Mouse (Mus musculus): Measurements from ENCODE around the gene Igf1r. TPM values are rescaled to one million over a fixed set of nuclear protein-coding genes. Genes with fewer than 3 reads are reported as not detected.

The Igf1r gene
- total RNA-seq, 2 experiments from 2014 or later = 39.0 to 41.0 TPM

DNA sequence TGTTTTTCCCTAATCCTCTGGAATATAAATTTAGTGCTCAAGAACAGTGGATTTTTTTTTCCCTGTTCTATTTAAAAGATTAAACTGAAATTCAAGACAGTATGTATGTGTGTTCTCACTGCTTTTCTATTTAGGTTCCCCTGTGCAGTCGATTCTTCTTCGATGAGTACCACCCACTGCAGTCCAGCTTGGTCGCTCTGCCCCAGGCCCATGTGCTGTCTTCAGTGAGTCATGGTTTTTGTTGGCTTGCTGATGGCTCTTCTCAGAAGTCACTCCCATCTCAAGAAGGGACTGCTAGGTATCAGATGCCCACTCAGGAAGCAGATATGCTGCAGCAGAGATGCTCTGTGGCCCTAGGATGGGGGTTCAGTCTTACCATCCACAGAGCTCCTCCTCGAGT is 95.9 kb downstream of the Igf1r start:
- no peak for DNase-seq (ENCODE audit: low spot score in 2 of 2)

DNA sequence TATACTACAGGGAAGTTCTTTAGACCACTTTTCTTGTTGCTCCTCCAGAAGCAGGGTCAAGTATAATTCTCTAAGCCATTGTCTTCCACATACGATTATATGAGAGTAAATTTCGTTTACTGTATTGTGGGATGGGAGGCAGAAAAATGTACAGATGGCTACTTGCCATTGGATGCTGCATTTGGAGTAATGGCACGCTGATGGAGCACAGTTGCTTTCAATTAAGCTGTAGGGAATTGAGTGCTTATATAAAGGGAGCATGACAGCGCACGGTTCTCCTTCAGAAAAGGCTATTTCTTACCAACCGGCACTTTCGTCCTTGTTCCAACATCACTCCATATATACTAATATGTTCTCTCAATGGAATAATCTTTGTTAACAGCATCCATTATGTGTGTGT is 96.4 kb downstream of the Igf1r start:
- no peak for DNase-seq (ENCODE audit: low spot score in 2 of 2)

DNA sequence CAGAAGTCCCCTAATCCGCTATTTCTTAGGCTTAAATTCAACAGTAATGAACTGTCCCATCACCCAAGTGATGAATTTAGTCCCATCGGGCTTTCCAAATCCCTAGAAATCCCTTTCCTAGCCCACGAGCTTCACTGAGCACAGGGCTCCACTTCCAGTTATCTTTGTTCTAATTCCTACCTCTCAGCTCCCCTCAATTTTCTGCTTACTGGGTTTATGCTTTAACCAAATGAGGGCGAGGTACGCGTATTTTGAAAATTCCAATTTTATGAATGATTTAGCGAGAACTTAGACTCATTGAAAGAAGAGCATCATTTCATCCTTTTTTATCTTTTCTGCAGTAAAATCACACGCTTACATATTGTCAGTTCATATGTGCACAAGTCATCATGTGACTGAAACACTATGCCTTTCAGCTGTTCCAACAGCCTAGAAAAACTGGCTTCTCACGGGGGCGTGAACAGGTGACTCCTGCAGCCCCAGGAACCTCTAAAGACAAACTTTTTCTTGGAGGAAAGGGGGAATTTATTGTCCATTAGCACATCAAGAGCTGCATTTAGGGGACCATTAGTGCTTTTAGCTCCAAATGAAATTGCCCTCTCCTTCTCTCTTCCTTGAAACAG is 100.5 kb downstream of the Igf1r start:
- DNase-seq (ENCODE audit: low spot score in 2 of 2) = no peak

DNA sequence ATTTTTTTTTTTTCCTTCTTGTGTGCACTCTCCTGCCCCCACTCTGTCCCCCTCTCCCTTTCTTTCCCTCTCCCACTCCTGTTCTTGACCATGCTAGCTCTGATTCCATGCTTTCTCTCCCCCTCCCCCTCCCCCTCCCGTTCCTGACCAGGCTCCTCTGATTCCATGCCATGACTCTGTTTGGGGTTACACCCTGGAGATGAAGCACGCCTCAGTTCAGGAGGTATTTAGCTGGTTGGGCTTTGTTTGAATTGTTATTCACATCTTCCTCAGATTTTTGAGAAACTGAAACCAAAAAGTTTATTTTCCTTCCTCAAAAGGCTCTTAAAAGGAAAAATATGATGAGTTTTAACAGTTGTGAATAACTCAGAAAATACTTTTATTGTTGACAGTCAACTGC is 101.9 kb downstream of the Igf1r start:
- DNase-seq (ENCODE audit: low spot score in 2 of 2) = no peak

DNA sequence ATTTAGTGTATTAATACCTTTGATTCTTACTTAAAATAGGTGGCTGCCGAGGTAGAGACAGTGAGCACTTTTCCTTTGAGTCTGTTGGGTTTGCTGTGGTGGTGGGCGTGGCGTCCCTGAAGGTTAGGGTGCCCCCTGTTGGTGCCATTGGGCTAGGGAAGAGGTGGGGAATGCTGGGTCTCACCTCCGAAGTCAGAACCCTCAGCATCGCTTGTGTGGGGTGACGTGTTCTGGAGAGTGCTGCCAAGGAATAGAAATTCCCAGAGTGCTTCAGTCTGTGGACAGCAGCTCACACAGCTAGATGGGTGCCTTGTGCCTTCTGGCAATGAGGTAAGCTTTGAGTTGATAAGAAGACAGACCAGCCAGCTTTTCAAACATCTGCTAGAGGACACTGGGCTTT is 102.3 kb downstream of the Igf1r start:
- no peak for DNase-seq (ENCODE audit: low spot score in 2 of 2)

DNA sequence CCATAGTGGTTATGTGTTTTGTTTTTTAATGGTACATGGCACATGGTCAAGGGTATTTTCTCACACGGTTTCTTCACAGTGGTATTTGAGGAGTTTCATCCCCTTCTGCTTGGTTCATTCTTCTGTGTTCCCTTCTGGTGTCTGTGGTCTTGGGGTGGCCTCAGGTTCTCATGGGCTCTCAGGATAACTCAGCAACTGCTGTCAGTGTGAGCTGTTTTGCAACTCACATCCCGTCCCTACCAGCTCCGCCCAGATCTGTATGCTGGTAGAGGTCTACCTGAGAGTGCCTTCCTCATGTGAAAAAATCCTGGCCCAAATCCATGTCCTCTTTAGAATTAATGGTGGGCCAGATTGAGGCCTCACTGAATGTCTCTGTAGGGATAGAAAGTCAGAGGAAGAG is 104.4 kb downstream of the Igf1r start:
- no peak for DNase-seq (ENCODE audit: low spot score in 2 of 2)

DNA sequence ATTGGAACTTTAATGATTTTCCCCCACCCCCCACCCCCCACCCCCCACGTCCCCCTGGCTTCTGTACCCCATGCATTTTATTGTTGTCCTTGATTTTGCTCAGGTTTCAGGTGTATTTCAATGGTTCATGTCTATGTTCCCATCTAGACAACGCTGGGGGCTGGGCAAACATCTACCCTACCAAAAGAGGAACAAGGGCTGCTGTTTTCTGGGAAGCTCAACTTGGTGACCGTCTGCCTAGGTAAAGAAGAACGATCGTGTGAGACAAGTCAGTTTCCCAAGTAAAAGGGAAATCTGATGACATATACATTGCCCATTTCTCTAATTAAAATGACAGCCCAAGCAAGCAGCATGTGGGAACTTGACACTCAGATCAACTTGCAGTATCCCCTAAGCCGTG is 107.1 kb downstream of the Igf1r start:
- no peak for DNase-seq (ENCODE audit: low spot score in 2 of 2)

DNA sequence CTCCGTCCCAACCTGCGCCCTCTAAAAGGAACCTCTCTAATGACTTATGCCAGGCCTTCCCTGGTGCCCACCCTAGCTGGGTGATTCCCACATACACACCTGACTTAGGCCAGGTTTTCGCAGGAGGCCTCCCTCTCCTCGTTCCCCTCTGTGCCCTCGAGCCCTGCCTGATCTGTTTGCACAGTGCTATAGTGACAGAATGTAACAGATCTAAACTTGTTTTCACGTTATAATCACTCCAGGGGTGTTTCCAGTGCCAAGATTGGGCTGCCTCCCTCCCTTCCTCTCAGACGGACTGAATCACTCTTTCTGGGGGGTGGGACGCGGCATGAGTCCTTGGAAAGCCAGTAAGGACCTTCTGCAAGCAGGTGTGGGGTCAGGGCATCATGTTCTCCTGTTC is 108.8 kb downstream of the Igf1r start:
- no peak for DNase-seq (ENCODE audit: low spot score in 2 of 2)

DNA sequence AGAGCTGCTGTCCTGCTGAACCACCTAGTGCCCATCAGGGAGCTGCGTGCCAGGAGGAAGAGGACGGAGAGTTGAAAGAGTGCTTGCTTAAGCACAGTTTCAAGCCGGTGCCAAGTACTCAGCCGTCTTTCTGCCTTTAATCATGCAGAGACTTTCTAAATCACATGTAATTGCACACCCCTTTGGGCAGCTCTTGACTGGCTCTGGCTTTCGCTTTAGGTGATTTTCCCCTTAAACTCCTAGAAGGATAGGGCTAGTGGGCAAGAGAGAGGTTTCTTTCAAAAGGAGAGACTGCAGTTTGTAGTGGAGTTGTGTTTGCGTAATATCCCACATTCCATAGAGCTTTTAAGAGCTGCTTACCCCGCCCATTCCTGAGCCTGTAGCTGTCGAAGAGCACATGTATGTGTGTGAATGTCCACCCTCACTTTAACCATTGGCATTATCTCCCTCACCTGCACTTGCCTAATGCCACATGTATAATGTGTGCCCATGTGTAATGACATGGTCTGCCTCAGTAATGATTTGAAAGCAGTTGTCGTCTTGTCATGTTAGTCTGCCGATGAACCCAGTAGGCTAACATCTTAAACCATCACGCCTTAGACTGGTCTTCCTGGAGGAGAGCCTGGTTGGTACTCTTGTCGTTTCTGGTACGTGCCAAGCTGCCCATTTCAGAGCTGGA is 109.7 kb downstream of the Igf1r start:
- DNase-seq (ENCODE audit: low spot score in 2 of 2) = no peak

DNA sequence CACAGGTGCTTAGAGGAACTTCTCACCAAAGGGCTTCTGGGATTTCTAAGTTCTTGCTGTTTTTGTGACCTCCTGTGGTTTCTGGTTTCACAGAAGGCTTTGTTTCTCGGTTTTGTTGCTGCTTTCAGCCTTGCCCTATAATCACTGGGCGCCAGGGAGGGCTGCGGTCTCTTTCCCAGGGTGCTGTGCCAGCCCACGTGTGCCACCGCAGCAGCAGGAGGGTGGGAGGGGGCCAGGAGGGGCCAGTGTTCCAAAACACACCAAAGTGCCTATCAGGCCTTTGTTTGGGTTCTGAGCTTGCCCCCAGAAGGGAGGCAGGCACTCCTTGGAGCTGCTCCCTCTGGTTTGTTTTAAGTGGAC is 110.2 kb downstream of the Igf1r start:
- DNase-seq (ENCODE audit: low spot score in 2 of 2) = no peak

DNA sequence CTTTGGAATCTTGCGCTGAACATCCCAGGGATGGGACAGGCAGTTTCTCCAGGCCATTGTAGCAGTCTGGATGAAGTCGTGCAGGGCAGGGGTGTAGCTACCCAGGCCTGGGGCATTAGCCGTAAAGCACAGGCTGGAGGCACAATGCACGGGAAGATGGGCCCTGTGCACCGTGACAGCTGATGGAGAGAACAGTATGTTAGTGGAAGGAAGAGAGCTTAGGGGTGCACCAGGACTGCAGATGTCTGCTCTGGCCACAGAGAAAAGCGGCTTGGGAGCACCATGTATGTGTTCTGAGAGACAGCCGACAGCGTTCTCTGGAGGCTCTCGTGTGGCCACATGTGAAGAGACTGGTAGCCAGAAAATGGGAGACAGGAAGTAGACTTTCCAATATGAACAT is 111.1 kb downstream of the Igf1r start:
- no peak for DNase-seq (ENCODE audit: low spot score in 2 of 2)

DNA sequence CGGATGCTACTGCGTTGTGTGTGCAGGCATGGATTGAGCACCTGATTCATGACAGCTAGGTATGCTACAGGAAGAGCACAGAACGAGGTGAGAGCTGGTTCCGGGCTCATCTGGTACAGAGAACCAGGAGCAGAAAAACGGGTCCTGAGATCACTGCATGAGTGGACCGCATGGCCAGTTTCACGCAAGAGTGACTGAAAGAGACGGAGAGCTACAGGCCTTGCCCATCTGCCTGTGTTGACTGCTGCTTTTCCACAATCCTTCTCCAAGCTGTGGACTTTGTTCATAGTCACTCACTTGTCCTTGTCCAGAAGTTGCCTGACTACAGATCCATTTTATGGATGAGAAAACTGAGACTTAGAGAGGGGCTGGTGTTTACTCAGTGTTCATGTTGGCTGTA is 111.5 kb downstream of the Igf1r start:
- no peak for DNase-seq (ENCODE audit: low spot score in 2 of 2)

DNA sequence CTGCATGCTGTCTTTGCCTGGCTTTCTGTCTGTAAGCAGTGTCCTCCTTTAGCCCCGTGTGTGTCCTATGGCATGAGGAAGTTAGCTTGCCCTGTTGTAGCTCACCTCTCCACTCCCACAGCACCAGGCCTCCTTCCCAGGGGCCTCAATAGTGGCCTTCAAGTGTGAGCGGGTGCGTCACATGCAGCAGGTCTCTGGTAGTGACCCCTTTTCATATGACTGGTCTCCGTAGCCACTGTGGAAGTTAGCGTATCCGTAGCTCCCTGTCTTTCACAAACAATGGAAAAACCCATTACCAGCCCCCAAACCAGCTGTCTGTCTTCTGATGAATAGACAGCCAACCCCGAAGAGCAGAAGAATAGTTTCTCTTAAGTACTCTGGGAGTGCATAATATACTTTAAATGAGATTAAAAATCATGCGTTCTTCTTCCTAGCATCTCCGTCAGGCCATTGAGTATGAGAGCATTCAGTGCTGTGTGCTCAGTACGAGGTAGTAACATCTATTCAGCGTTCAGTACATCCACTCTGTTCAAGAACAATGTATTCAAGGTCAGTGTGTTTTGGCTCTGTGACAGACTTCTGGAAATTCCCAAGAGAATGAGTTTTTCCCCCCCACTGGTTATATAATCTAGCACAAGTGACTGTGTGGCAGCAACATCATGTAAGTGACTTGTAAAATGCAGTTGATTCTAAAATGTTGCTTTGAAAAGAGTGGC is 112.2 kb downstream of the Igf1r start:
- DNase-seq (ENCODE audit: low spot score in 2 of 2) = peak in 1 of 2 experiments; percentile 43

DNA sequence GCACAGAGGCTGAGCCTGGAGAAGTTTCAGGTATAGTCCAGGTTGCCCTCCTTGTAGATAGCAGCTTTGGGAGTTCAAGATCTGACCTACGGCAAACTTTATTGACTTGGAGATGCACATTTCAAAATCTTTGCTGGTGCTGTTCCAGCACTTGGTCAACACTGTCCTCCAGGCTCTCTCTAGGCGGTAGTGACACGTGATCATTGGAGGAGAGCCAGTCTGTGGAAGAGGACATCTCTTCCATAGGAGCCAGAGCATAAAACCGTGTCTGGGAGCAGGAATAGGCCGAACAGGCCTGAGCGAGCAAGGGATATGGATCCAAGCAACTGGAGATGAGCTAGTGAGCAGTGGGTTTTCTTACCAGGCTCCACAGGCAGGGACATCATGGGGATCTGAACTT is 113.3 kb downstream of the Igf1r start:
- DNase-seq (ENCODE audit: low spot score in 2 of 2) = no peak

DNA sequence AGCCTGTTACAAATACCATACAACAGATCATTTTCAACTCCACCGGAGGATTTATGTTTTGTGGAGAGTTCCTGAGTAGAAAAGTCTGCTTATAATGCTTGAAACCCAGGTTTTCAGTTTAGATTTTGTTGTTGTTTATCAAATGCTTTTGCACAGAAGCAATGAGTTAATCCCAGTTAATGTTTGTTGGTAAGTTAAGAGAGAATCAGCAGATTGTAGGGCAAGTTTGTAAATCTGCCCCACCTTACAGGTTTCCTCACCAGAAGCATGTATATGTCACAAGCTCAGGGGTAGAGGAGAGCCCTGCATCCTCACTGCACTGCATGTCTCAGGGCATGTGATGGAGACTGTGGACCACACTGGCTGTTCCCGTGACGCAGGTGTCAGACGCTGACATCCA is 114.7 kb downstream of the Igf1r start:
- no peak for DNase-seq (ENCODE audit: low spot score in 2 of 2)

DNA sequence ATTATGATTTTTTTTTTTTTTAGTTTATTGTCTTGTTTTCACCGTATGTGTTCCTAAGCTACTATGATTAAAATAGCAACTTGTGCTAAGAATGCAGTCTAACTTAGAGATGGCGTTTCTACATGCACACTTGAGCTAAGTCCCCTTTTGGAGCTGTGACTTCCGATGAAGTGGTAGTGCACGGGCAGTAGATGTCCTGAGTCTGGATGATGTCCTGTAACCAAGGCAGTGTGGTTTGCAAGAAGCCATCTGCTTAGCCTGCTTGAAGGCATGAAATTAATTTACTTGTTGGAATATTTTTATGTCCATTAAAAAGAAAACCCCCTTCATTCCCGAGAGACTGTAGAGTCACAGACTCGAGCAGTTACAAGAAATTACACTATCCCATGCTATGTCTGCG is 116.7 kb downstream of the Igf1r start:
- no peak for DNase-seq (ENCODE audit: low spot score in 2 of 2)

DNA sequence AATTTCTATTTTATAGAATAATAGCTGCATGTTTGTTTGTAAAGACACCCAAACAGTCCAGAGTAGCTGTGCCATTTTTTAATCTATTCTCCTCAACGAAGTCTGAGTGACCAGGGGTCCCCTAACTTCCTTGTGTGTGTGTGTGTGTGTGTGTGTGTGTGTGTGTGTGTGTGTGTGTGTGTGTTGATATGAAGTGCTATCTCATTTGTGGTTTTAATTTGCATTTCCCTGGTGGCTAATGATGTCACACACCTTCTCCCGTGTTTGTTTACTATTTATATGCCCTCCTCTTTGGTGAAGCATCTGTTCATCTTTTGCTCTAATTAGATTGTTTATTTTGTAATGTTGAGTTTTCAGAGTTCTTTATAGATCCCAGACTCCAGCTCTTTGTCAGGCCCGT is 117.4 kb downstream of the Igf1r start:
- DNase-seq (ENCODE audit: low spot score in 2 of 2) = no peak

DNA sequence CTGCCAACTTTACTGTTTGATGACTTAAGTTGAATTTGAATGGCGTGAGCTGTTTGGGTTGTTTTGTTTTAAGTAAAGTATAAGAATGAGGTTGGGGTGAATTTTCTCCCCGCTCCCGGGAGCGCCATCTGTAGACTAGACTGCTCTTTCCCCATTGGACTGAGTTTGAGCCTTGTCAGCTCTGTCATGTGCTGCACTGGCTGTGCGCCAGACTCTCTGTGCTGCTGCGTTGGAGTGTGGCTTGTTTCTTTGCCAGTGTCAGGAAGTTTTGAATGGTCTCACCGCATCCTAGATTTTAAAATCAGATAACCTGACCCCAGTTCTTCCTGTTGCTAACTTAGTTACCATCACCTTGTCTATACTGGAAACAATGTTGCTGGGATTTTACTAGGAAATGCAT is 118.0 kb downstream of the Igf1r start:
- DNase-seq (ENCODE audit: low spot score in 2 of 2) = peak; percentile 42 to 60

DNA sequence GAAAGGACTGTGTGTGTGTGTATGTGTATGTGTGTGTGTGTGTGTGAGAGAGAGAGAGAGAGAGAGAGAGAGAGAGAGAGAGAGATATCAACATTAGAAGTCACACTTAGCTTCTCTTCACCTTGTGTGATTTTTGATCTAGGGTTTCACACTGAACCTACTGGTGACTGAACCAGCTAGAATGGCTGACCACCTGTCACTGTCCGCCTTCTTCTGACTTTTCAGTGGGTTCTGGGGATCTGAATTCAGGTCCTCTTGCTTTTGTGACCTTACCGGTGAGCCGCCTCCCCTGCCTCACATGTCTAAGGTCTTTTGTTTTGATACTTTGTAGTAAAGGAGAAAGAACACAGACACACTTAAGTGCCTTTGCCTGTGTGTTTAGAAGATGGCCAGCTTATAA is 118.4 kb downstream of the Igf1r start:
- no peak for DNase-seq (ENCODE audit: low spot score in 2 of 2)

DNA sequence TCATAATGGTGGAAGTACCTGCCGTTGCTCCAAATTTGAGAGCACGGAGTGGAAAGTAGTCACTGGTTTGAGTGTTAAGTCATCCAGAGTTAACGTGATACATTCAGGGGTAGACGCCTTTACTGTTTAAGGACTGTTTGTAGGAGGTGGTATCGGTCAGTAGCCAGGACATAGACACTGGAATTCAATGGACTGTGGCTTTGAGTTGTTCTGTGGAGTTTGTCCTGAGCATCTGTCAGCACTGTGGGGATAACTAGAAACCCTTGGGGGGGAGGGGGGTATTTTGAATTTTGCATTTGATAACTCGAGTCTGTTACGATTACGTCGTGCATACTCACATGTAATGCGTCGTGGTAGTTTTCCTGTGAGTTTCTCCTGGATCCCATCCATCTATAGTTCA is 119.1 kb downstream of the Igf1r start:
- no peak for DNase-seq (ENCODE audit: low spot score in 2 of 2)

DNA sequence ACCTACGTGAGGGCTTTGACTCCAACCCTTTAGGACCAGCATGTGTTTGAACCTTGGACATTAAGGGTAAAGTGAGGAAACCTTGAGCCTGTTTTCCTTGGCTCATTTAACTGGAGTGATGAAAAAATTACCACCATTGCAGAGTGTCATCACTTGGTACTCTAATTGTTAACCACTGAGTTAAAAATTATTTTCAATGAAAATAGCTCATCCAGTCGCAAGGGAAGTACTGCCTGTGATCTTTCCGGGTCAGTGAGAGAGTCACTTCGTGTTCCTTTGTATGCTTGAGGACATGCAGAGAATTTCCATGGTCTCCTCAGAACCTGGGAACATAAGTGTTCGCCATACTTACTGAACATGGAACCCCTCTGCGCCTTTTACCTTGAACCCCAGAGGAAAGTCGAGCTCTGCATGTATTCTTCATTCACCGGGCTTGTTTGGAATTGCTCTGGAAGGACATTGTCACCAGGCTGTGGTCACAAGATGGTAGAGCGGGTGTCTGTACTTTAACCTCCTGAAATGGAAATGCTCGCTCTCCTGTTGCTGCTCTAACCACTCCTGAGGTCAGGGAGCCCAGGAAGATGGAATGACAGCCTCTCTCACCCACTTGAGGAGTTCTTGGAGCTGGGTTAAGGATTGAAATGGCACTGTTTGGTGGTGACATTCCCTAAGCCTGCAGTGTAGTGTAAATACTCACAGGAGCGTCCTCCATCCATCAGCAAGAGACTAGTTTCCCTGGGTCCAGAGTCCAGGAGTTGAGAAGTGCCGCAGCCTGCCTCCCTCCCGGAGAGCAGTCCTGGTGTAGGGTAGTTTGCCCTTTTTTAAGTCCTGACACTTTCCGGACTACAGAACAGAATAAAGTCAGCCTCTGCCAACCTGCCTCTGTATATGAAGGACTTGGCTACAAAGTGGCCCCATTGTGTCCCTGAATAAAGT is 120.2 kb downstream of the Igf1r start:
- DNase-seq (ENCODE audit: low spot score in 2 of 2) = no peak

DNA sequence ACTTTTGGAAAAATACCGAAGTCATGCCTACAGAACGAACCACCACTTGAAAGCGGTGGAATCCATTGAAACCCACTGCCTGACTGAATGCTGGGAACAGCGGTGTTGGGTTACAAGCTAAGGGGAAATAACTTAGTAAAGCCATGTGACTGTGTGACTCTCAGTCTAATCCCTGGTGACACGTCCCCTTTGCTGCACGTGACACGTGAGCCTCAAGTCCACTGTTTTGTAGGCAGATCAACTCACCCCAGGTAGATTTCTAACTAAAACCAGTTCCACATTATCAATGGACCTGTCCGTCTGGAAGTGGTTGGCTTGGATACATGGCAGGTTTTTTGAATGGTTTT is 120.8 kb downstream of the Igf1r start:
- no peak for DNase-seq (ENCODE audit: low spot score in 2 of 2)
